Mouse (Mus musculus): ENCODE data around the gene Olfr159. TPM values are rescaled to one million over a fixed set of nuclear protein-coding genes. Genes with fewer than 3 reads are reported as not detected.

Gene Olfr159
- polyA plus RNA-seq, 1 experiment from 2014 or later, result not detected

Other genes with a start within 250 kb of the Olfr159 start
- 790 and 843 TPM in 2 replicates for gene Tpm2, start 247.2 kb downstream of the Olfr159 start, polyA plus RNA-seq (2014; fragmentation: Nextera tagmentation; extraction: Ambion mirVana)
- 56.2 and 69.8 TPM in 2 replicates for gene Creb3, start 208.7 kb downstream of the Olfr159 start, polyA plus RNA-seq (2014; fragmentation: Nextera tagmentation; extraction: Ambion mirVana)
- 83.7 and 98.5 TPM in 2 replicates for gene Tln1, start 208.3 kb downstream of the Olfr159 start, polyA plus RNA-seq (2014; fragmentation: Nextera tagmentation; extraction: Ambion mirVana)
- 41.0 and 44.5 TPM in 2 replicates for gene Rgp1, start 192.3 kb downstream of the Olfr159 start, polyA plus RNA-seq (2014; fragmentation: Nextera tagmentation; extraction: Ambion mirVana)
- 13.8 and 14.4 TPM in 2 replicates for gene Gba2, start 192.1 kb downstream of the Olfr159 start, polyA plus RNA-seq (2014; fragmentation: Nextera tagmentation; extraction: Ambion mirVana)
- gene Msmp, start 186.5 kb downstream of the Olfr159 start, polyA plus RNA-seq (2014; fragmentation: Nextera tagmentation; extraction: Ambion mirVana), result 0.91 and 1.0 TPM in 2 replicates
- gene Npr2, start 139.1 kb downstream of the Olfr159 start, polyA plus RNA-seq (2014; fragmentation: Nextera tagmentation; extraction: Ambion mirVana), result 13.3 and 17.3 TPM in 2 replicates
- 0.70 and 1.7 TPM in 2 replicates for gene Spag8, start 117.4 kb downstream of the Olfr159 start, polyA plus RNA-seq (2014; fragmentation: Nextera tagmentation; extraction: Ambion mirVana)
- gene Hint2, start 114.5 kb downstream of the Olfr159 start, polyA plus RNA-seq (2014; fragmentation: Nextera tagmentation; extraction: Ambion mirVana), result 103 and 112 TPM in 2 replicates
- 4.5 and 5.6 TPM in 2 replicates for gene Tmem8b, start 102.0 kb downstream of the Olfr159 start, polyA plus RNA-seq (2014; fragmentation: Nextera tagmentation; extraction: Ambion mirVana)
- 3.7 and 4.2 TPM in 2 replicates for gene Fam221b, start 101.9 kb downstream of the Olfr159 start, polyA plus RNA-seq (2014; fragmentation: Nextera tagmentation; extraction: Ambion mirVana)
- not detected in 2 replicates for gene Olfr70, start 70.2 kb downstream of the Olfr159 start, polyA plus RNA-seq (2014; fragmentation: Nextera tagmentation; extraction: Ambion mirVana)
- gene Olfr71, start 60.8 kb downstream of the Olfr159 start, polyA plus RNA-seq (2014; fragmentation: Nextera tagmentation; extraction: Ambion mirVana), result 0.09 TPM in 1 of 2 replicates, not detected in the other
- 0.46 and 0.78 TPM in 2 replicates for gene Hrct1, start 43.8 kb downstream of the Olfr159 start, polyA plus RNA-seq (2014; fragmentation: Nextera tagmentation; extraction: Ambion mirVana)
- gene Spaar, start 41.0 kb downstream of the Olfr159 start, polyA plus RNA-seq (2014; fragmentation: Nextera tagmentation; extraction: Ambion mirVana), result 0.10 TPM in 1 of 2 replicates, not detected in the other
- not detected in 2 replicates for gene Olfr156, start 52.9 kb upstream of the Olfr159 start, polyA plus RNA-seq (2014; fragmentation: Nextera tagmentation; extraction: Ambion mirVana)
- not detected in 2 replicates for gene Olfr157, start 69.2 kb upstream of the Olfr159 start, polyA plus RNA-seq (2014; fragmentation: Nextera tagmentation; extraction: Ambion mirVana)
- gene Olfr155, start 80.6 kb upstream of the Olfr159 start, polyA plus RNA-seq (2014; fragmentation: Nextera tagmentation; extraction: Ambion mirVana), result not detected in 2 replicates
- gene Reck, start 104.5 kb upstream of the Olfr159 start, polyA plus RNA-seq (2014; fragmentation: Nextera tagmentation; extraction: Ambion mirVana), result 36.0 and 38.8 TPM in 2 replicates
- 117 and 121 TPM in 2 replicates for gene Glipr2, start 186.4 kb upstream of the Olfr159 start, polyA plus RNA-seq (2014; fragmentation: Nextera tagmentation; extraction: Ambion mirVana)
- gene Ccin, start 212.5 kb upstream of the Olfr159 start, polyA plus RNA-seq (2014; fragmentation: Nextera tagmentation; extraction: Ambion mirVana), result not detected in 2 replicates
- gene Clta, start 233.4 kb upstream of the Olfr159 start, polyA plus RNA-seq (2014; fragmentation: Nextera tagmentation; extraction: Ambion mirVana), result 234 and 237 TPM in 2 replicates

Data from stomach, embryonic 14.5 days (tissue).